14 mouse cellular contexts compared by ENCODE assay signal in genomic region chr2:76122167-76122566, GRCm38 (mm10).
"Had no signal": no experiment of that assay in that cellular context is flagged by ENCODE, and none has a peak within 500 bp of the region (broad histone marks: within the 10 kb centered on the region; RNA-seq: fewer than 3 reads in every experiment).

No protein-coding gene starts in this region.

- H3K27ac ChIP-seq: limb, embryonic 13.5 days; liver, embryonic 14.5 days; midbrain, embryonic 10.5 days; neural tube, embryonic 12.5 days; stomach, postnatal 0 days had no signal

- DNase-seq: kidney, adult 8-10 months; kidney, postnatal 25 days; left cerebral cortex, postnatal 4 days; lung, adult 2 months; lung, postnatal 36 days; midbrain, embryonic 14.5 days; thymus, postnatal 14 days had no signal

- H3K4me3 ChIP-seq: limb, embryonic 13.5 days; midbrain, embryonic 10.5 days; myocyte; neural tube, embryonic 12.5 days had no signal

- ATAC-seq: lung, postnatal 0 days had no signal
